Mouse (Mus musculus): ENCODE measurements around the gene Zfp423.

DNA sequence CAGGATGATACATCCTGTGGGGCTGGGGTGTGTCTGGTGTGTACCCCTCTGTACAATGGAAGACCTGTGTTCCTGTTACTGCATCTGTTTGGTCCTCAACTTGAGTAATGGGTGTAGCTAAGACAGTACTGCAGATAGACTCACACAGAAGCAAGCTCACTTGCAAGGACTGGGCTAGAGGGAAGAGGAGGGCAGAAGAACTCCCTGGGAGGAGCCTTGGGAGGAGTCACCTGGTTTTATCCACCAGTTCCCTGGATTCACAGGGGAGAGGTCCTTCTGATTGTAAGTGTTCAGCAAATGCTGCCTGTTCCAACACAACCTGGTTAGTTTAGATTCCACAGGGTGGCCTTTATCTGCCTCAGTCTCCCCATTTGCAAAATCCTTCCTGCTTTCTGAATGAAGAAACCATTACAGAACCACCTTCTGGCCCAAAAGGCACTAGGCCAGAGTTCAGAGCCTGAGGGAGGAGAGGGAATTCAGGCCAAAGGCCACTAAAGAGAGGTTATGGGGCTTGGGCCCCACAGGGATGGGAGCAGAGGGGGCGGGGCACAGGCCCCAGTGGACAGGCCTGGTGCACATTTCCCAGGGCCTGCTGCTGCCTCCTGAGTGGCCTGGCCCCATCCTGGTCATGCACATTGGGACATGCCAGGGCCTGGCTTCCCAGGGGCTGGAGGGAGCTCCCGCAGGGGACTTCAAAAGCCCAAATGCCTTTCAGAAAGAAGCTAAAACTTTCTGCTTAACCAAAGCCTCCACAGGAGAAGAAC lies 7.8 kb upstream of the Zfp423 start:
- TF ChIP-seq CTCF (IDR thresholded peaks at IDR 0.05; ENCODE audit: insufficient read depth, low read depth, low read length) (no peak), POLR2A (IDR thresholded peaks at IDR 0.05; ENCODE audit: insufficient read depth, low read depth, low read length) (no peak)
